Mouse (Mus musculus): ENCODE data around the gene Ccdc74a. TPM values are rescaled to one million over a fixed set of nuclear protein-coding genes. Genes with fewer than 3 reads are reported as not detected.

Ccdc74a gene
- 17.6 TPM for polyA plus RNA-seq (2014; fragmentation: Illumina TruSeq; extraction: RNeasy Lipid Tissue Mini Kit (QIAGEN cat#74804); ENCODE audit: low read depth, low replicate concordance)

DNA sequence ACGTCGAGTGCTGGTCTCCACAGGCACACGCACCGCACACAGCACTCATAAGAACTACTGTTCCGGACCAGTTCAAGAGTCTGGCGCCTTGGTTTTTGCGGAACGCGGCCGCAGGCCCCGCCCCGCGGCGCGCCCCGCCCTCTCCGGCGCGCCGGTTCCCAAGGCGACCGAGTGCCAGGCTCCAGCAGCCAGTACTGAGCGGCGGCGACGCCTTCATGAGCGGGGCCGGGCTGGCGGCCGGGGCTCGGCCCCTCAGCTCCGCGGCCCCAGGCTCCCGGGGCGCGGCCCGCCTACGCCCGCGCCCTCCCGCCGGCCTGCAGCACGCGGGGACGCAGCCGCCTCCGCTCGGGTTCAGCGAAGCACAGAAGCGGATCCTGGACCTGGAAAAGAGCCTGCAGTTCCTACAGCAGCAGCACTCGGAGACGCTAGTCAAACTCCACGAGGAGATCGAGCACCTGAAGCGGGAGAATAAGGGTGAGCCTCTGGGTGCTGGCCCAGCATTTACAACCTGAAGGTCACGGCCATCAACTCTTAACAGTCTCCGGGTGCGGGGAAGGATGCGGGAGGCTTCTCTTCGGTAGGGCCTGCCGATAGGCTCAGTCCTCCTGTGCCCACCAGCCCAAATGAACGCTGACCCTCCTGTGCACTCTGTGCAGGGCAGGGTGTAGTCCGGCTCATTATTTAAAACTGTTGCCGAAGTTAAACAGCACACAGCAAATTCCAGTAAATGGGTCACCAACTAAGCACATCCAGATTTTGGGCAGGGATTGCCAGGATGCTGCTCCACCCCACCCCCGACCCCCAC is at the start of gene Ccdc74a:
TSS of gene Ccdc74a (plus strand) at position 161 of the 805 bp plus-strand sequence.

DNA sequence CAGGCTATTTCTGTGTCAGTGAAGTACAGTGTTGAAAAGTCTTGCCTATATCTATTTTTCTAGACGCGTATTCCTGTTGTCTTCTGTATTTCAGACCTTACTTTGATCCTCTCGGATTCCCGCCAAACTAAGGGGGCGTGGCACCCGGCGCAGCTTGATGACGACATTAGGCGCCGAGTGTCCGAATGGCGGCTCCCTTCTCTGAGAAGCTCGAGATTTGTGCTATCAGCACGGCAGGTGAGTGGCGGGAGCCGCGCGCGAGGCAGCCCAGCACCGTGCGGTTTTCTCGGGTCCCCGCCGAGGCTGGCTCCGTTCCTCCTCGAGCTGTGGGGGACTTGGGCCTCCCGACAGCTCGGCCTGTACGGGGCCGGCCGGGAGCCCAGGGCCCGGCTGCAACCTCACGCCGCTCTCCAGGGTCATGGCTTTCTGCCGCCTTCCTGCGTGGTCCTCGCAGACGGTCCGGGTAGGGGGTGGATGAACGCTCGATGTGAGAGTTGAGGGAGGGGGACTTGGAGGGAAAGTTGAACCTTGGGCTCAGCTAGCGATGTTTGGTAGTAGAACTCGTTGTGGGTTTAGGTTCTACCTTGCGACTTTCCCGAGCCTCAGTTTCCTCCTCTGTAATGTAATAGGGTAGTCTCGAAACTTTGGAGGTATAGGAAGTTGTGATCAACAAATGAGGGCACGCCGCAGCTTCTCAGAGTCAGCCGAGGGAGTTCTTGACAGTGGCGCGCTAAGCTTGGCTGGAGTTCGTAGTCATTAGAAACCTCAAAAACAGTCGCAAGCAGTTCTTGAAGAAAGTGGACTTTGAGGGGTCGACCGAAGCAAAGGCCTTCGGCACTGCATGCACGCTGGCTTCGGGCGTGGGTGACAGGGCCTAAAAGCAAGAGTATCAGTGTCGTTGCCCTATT is 26.8 kb upstream of the Ccdc74a start, which contains the start of gene Smpd4:
TSS of gene Smpd4 (plus strand) at position 157 of the 908 bp plus-strand sequence.

Other genes with a start within 250 kb of the Ccdc74a start
- 29.0 TPM for gene Snap29, start 240.5 kb upstream of the Ccdc74a start, polyA plus RNA-seq (2014; fragmentation: Illumina TruSeq; extraction: RNeasy Lipid Tissue Mini Kit (QIAGEN cat#74804); ENCODE audit: low read depth, low replicate concordance)
- 71.9 TPM for gene Pi4ka, start 240.2 kb upstream of the Ccdc74a start, polyA plus RNA-seq (2014; fragmentation: Illumina TruSeq; extraction: RNeasy Lipid Tissue Mini Kit (QIAGEN cat#74804); ENCODE audit: low read depth, low replicate concordance)
- 16.4 TPM for gene Crkl, start 194.5 kb upstream of the Ccdc74a start, polyA plus RNA-seq (2014; fragmentation: Illumina TruSeq; extraction: RNeasy Lipid Tissue Mini Kit (QIAGEN cat#74804); ENCODE audit: low read depth, low replicate concordance)
- gene Aifm3, start 156.9 kb upstream of the Ccdc74a start, polyA plus RNA-seq (2014; fragmentation: Illumina TruSeq; extraction: RNeasy Lipid Tissue Mini Kit (QIAGEN cat#74804); ENCODE audit: low read depth, low replicate concordance), result 2.9 TPM
- 55.0 TPM for gene Lztr1, start 137.8 kb upstream of the Ccdc74a start, polyA plus RNA-seq (2014; fragmentation: Illumina TruSeq; extraction: RNeasy Lipid Tissue Mini Kit (QIAGEN cat#74804); ENCODE audit: low read depth, low replicate concordance)
- gene Thap7, start 115.3 kb upstream of the Ccdc74a start, polyA plus RNA-seq (2014; fragmentation: Illumina TruSeq; extraction: RNeasy Lipid Tissue Mini Kit (QIAGEN cat#74804); ENCODE audit: low read depth, low replicate concordance), result 30.0 TPM
- gene Lrrc74b, start 85.2 kb upstream of the Ccdc74a start, polyA plus RNA-seq (2014; fragmentation: Illumina TruSeq; extraction: RNeasy Lipid Tissue Mini Kit (QIAGEN cat#74804); ENCODE audit: low read depth, low replicate concordance), result 10.0 TPM
- gene P2rx6, start 84.6 kb upstream of the Ccdc74a start, polyA plus RNA-seq (2014; fragmentation: Illumina TruSeq; extraction: RNeasy Lipid Tissue Mini Kit (QIAGEN cat#74804); ENCODE audit: low read depth, low replicate concordance), result 6.1 TPM
- gene Slc7a4, start 63.3 kb upstream of the Ccdc74a start, polyA plus RNA-seq (2014; fragmentation: Illumina TruSeq; extraction: RNeasy Lipid Tissue Mini Kit (QIAGEN cat#74804); ENCODE audit: low read depth, low replicate concordance), result 113 TPM
- 28.5 TPM for gene Smpd4, start 27.1 kb upstream of the Ccdc74a start, polyA plus RNA-seq (2014; fragmentation: Illumina TruSeq; extraction: RNeasy Lipid Tissue Mini Kit (QIAGEN cat#74804); ENCODE audit: low read depth, low replicate concordance)
- gene Med15, start 86.4 kb downstream of the Ccdc74a start, polyA plus RNA-seq (2014; fragmentation: Illumina TruSeq; extraction: RNeasy Lipid Tissue Mini Kit (QIAGEN cat#74804); ENCODE audit: low read depth, low replicate concordance), result 54.6 TPM
- gene Klhl22, start 113.1 kb downstream of the Ccdc74a start, polyA plus RNA-seq (2014; fragmentation: Illumina TruSeq; extraction: RNeasy Lipid Tissue Mini Kit (QIAGEN cat#74804); ENCODE audit: low read depth, low replicate concordance), result 31.0 TPM
- gene Scarf2, start 150.8 kb downstream of the Ccdc74a start, polyA plus RNA-seq (2014; fragmentation: Illumina TruSeq; extraction: RNeasy Lipid Tissue Mini Kit (QIAGEN cat#74804); ENCODE audit: low read depth, low replicate concordance), result 11.8 TPM
- not detected for gene B830017H08Rik, start 186.7 kb downstream of the Ccdc74a start, polyA plus RNA-seq (2014; fragmentation: Illumina TruSeq; extraction: RNeasy Lipid Tissue Mini Kit (QIAGEN cat#74804); ENCODE audit: low read depth, low replicate concordance)
- 1.2 TPM for gene Car15, start 191.9 kb downstream of the Ccdc74a start, polyA plus RNA-seq (2014; fragmentation: Illumina TruSeq; extraction: RNeasy Lipid Tissue Mini Kit (QIAGEN cat#74804); ENCODE audit: low read depth, low replicate concordance)
- gene Gm20518, start 245.2 kb downstream of the Ccdc74a start, polyA plus RNA-seq (2014; fragmentation: Illumina TruSeq; extraction: RNeasy Lipid Tissue Mini Kit (QIAGEN cat#74804); ENCODE audit: low read depth, low replicate concordance), result 0.40 TPM
- gene Tssk1, start 247.8 kb downstream of the Ccdc74a start, polyA plus RNA-seq (2014; fragmentation: Illumina TruSeq; extraction: RNeasy Lipid Tissue Mini Kit (QIAGEN cat#74804); ENCODE audit: low read depth, low replicate concordance), result 2.1 TPM